Mouse (Mus musculus): ENCODE measurements around the gene Zfp787.
"Not testable (repeated sequence)": the region's sequence is repeated elsewhere in the genome, so short reads cannot be mapped to it uniquely, and the experiment has no call there.

The Zfp787 gene

DNA sequence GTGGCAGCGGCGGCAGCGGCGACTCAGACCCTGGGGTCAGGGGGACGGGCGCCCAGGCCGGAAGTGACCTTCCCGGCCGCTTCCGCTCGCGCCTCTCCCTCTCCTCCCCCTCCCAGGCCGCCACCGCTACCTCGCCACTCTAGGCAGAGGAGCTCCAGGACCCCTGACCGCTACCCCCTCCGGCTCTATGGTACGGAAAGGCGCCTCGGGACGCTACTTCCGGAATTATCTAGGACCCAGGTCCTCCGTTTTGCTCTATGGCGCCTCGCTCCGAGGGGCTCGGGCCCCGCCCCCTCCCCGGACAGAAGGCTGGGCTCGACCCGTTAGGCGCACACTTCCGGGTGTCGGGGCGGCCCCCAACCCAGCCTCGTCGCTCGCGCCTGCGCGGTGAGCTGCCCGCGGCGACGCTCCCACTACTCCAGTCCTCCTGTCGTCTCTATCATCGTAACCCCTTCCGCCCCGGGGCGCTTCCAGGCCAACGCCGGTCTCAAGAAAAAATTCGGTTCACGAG lies at the start of gene Zfp787:
Gene Zfp787 (minus strand): TSS at position 97 of the 511 bp plus-strand sequence.
- DNase-seq = peak; percentile 98

DNA sequence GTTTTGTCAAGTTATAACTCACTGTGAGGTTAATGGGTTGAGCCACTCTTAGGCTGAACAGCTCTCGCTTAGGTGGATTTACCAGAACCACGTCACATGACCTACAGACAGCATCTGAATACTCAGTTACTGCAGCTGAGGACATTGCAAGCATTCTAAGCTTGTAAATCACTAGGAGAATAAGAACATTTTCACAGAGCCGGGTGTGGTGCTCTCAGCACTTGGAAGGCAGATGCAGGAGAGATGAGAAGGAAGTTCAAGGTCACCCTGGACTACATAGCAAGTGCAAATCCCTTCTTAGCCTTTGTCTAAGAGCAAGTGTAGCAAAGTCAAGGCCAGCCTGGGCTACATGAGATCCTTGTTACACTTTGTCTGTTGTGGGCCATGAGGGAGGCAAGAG lies 48.4 kb upstream of the Zfp787 start:
- no peak for DNase-seq

DNA sequence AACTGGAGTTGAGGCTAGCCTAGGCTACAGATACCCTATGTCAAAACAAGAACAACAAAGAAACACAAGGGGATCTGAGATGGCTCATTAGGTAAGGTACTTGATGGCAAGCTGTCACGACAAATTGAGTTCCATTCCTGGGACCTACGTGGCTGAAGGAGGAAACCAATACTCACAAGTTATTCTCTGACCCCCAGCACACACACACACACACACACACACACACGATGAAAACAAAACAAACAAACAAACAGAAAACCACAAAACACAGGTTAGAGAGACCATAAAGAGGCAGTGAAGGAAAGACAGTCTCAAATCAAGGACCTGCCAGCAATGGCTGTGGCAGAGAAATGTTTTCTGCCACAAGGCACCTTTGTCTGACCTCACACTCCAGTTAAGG lies 41.0 kb upstream of the Zfp787 start, which contains the start of gene Galp:
Gene Galp (plus strand): TSS at position 301 of the 400 bp plus-strand sequence.
- DNase-seq = no peak

DNA sequence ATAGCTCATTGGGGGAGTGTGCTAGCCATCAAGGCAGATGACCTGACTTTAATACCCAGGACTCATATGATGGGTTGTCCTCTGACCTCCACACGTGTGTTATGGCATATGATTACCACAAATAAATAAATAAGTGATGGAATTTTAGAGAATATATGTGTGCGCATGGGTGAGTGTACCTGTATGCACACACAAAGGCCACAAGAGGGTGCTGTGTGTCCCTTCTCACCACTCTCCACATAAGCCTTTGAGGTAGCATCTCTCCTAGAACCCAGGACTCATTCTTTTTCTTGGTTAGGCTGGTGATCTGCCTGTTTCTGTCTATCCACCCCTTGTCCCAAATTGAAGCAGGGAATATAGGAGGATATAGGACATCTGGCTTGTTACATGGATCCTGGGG lies 40.0 kb upstream of the Zfp787 start:
- no peak for DNase-seq

DNA sequence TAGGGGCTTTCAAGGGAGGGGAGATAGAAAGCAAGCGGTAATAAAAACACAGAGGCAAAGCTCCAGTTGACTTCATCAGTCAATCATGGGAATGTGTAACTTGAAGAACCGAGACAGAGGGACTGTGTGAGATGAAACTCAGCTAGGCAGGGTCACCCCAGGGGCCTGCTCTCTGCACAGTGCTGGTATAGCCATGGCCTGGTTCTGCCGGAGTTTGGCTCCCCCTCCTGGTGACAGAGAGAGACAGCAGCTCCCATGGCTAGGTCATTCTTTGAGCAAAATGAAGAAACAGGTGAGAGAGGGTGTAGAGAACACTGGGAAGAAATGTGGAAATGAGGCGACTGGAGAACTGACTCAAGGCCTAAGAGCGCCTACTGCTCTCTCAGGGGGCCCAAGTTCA lies 38.3 kb upstream of the Zfp787 start:
- DNase-seq = peak; percentile 64

DNA sequence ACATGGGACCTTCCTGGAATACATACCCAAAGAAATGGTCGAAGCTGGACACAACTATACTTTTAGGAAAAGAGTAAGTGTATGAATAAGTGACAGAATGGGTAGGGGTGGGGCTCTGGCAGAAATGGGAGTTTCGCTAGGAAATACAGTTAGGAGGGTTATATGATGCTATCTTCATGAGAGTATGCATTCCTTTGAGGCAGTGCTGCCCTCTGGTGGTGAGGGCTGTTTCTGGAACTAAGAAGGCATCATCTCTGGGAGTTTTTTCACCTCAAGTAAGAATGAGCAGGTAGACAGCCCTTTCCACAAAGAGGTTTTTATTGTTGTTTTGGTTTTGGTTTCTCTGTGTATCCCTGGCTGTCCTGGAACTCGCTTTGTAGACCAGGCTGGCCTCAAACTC lies 35.6 kb upstream of the Zfp787 start:
- DNase-seq = peak; percentile 83

DNA sequence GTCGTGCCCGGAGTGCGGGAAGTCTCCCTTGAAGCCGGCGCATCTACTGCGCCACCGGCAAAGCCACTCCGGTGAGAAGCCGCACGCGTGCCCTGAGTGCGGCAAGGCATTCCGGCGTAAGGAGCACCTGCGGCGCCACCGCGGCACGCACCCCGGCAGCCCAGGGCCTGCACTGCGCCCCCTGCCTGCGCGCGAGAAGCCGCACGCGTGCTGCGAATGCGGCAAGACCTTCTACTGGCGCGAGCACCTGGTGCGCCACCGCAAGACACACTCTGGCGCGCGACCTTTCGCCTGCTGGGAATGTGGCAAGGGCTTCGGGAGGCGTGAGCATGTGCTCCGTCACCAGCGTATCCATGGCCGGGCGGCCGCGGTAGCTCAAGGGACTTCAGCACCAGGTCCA lies 33.7 kb upstream of the Zfp787 start:
- DNase-seq = no peak

DNA sequence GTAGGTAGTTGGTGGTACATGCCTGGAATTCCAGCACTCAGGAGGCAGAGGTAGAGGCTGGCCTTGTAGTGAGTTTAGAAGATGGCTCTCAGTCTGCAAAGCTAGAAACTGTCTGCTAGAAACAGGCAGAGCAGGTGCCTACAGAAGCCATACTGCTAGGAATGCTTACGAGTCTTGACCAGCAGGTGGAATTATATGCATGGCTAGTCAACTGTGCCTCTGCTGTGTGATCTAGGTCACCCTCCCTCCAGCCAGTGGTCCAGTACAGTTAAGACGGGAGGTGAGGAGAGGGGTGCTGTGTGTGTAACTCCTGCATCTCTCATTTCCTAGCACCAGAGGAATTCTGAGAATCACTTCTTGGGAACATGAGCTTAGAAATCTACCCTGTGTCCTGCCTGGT lies 31.0 kb upstream of the Zfp787 start:
- peak; percentile 26 for DNase-seq

DNA sequence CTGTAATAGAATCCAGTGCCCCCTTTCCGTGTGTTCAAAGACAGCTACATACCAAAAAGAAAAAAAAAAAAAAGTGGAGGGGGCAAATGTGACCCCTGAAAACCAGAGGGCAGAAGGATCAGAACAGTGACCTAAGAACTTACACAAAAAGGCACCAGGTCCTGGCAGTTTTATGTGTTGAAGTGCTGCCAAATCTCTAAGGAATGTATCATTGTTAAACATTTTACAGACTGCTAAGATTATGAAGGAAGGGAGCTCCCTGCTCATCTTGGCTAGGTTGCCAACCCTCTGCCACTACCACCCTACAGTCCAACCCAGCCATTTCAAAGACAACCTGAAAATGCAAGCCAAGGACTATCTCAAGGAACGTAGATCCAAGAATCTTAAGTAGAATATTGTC lies 30.4 kb upstream of the Zfp787 start:
- no peak for DNase-seq

DNA sequence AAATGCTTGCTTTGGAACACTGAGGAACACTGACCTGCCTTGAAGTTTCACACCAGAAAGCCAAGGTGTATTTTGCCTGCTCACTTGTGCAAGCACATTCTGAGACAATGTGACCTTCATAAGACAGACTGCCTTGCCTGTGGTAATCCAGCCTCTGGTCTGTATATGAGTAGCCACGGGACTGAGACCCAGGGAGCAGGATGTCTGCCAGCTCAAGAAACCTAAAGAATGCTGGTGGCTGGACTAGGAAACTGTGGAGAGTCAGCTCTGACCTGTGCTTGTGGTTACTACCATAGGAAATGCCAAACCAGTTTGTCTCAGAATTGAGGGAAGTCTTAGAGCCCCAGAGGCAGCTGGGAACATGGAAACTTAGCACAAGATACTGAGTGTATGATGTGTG lies 29.6 kb upstream of the Zfp787 start:
- no peak for DNase-seq

DNA sequence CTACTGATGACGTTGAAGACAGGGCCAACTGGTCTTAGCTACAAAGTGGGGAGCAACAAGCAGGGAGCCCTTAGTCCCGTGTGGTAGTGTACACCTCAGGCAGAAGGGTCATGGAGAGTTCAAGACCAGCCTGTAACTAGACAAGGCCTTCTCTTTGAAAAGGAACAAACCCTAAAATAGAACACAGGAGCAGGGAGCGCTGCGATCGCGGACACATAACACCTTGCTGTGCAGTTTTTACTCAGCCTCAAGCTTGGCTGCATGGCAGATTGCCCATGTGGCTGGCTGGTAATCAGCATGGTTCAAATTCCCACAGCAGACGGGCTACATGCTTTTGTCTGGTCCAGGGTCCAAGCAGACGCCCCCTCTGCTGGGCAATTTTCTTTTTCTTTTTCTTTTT lies 28.7 kb upstream of the Zfp787 start:
- peak; percentile 69 for DNase-seq

DNA sequence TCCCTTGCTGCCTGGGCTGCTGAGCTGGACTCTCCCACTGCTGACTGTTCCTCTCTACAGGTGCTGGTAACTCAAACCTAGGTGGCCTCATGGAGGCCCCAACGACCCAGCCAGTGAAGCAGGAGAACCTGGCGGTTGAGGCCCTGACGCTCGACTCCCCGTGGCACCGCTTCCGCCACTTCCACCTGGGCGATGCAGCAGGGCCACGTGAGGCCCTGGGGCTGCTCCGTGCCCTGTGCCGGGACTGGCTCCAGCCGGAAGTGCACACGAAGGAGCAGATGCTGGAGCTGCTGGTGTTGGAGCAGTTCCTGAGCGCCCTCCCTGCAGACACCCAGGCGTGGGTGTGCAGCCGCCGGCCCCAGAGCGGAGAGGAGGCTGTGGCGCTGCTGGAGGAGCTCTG lies 28.0 kb upstream of the Zfp787 start:
- DNase-seq = peak; percentile 30

DNA sequence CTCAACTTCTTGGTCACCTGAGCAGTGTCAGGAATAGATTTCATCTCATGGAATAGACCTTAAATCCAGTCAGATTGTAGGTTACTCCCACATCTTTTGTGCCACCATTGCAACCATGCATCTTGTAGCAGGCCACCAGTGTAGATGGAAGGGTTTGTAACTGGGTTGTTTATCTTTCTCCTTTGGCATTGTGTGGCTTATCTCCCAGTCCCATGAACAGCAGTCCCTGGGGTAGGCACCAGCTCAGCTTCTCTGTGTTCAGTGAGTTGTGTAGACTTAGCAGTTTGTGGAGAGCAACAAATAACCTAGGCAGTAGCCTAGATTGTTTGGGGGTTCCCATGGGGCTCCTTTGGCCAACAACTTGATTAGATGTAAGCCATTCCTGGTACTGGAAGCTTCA lies 27.1 kb upstream of the Zfp787 start:
- no peak for DNase-seq

DNA sequence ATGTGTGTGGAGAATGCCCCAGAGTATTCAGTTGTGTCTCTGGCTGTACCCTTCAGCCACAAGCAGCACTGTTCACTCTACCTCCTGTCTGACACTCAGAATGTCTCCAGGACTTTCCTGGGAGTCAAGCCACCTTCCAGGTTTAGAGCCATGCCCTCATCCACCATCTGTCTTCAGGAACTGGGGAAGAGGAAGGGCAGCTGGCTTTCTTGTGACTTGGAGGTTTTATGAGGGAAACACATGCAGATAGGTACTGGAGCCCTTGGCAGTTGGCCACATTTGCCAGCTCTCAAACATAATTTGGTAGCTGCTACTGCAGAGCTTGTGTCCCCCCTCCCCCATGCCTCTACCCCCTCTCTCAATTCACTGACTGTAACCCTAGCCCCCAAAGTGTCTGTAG lies 23.2 kb upstream of the Zfp787 start:
- DNase-seq = no peak

DNA sequence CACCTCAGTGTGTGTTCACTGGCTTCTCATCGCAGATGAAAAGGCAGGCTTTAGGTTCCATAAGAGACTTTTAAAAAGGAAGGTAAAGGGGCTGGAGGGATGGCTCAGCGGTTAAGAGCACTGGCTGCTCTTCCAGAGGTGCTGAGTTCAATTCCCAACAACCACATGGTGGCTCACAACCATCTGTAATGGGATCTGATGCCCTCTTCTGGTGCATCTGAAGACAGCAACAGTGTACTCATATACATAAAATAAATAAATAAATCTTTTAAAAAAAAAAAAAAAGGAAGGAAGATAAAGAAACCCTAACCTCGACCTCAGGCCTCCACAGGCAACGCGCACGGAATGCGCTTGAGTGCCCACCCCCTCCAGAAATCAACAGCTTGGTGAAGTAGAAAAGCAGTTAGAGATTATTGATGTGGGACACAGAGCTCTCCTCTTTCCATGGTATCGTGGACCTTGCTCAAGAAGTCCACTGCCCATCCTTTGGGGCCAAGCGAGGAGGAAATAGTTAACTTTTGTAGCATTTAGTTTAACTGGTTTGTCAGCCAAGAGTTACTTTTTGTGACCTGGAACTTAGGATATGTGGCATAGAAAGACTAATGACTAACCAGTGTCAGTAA lies 18.7 kb upstream of the Zfp787 start:
- DNase-seq = not testable (repeated sequence)

DNA sequence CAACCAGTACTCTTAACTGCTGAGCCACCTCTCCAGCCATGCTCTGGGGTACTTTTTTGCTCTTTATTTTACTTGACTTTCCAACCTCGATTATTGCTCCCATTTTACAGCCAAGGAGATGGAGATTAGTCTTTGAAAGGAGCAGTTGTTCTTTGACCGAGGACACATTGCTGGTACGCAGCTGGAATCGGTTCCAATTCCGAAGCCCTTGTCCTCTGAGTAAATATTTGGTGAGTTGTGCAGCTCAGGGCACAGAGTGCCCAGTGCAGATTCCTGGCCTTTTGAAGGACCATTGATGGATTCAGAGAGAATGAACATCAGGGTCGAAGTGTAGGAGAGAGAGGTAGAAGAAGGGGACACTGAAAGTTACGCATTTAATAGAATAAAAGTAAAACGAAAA lies 18.1 kb upstream of the Zfp787 start:
- no peak for DNase-seq

DNA sequence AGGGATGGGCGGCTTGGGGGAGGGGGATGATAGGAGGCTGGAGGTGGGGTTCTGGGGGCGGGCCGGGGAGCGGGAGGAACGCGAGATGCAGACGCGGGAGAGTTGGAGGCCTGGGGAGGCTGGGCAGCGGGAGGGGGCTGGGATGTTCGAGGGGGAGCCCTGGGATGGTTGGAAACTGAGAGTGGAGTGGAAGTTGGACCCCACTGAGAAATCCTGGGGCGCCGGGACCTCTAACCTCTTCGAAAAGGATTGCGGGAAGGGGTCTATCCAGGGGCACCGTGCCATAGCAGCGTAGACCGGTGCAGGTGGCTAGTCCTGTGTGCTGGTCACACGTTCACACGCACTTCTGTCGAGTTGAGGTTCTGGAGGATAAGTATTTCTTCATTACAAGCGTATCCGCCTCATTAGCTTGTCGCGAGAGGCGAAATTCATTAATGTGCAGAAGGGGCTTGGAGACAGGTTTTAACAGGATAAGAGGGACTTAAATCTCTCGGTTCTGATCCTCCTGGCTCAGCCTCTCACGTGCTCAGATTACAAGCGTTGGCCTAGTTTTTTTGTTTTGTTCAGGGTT lies 17.0 kb upstream of the Zfp787 start:
- no peak for DNase-seq

DNA sequence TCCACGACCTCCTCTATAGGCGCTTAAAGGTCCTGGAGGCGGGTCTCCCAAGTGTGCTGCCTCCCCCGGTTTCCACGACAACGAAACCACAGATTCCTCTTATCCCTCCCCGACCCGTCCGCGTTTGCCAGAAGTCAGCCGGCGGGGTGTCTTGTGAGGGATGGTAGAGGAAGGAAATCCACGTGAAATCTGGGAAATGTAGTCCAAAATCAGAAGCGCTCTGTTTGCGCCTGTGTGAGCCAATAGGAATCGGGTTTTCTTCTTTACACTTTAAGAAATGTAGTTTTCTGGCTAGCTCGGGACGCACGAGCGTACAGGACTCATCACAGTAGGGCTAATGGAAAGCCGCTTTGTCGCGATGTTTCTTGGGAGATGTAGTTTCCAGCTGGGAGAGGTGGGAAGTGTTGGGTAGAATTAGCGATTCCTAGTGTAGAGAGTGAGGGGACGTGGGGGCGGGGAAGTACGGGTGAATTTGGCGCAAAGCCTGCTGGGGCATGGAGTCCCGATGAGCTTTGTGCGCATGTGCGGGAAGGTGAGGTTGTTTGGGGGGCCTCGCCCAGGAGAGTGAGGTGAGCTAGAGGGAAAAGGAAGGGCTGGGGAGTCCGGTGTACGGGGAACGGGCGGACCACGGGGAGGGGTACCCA lies 16.3 kb upstream of the Zfp787 start, which contains the start of gene Zfp444:
Gene Zfp444 (plus strand): TSS at position 221 of the 644 bp plus-strand sequence.
- peak; percentile 99 for DNase-seq

DNA sequence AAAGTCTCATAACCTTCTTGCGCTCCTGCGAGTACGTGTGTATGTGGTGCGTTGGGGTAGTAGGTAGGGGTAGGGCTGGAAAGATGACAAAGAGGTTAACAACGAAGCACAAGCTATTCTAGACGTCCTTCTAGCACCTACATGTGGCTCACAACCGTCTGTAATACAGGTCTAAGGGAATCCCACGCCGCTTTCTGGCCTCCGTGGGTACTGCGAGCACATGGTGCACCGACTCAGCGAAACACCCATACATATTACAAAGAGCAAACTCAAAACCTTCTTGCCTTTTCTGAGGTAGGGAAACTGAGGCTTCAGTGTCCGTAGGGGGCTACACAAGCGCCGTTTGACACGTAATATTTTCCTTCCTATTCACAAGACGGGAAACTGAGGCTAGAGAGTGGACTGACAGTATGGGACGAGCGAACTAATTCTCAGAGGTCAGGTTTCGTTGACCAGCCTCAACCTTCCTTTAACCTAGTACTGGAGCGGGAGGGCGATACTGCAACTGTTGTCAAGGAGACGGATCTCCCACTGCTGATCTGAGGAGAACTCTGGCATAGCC lies 15.7 kb upstream of the Zfp787 start:
- DNase-seq = peak; percentile 82

DNA sequence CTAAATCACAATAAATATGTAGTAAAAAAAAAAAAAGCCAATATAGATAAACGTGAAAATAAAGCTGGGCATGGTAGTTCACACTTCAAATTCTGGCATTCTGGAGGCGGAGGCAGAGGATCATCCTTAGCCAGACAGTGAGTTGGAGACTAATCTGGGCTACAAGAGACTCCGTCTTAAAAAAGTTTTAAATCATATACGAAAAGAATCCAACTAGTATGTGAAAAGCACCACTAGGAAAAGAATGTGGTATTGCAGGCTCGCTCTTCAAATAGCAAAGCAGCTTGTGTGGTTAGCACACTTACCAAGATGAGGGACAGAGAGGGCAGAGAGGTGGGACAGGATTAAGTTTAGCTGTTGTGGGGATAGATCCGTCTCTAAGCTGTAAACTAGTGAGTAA lies 15.1 kb upstream of the Zfp787 start:
- no peak for DNase-seq

DNA sequence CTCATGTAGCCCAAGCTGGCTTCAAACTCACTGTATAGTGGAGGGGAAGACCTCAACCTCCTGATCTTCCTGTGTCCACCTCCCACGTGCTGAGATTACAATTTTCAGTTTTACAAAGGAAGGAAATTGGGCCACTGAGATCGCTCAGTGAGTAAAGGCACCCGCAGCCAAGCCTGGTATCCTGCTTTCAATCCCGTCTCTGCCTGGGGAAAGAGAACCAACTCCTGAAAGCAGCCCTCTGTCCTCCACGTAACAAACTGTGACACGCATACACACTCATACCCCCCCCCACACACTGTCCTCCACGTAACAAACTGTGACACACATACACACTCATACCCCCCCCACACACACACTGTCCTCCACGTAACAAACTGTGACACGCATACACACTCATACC lies 14.6 kb upstream of the Zfp787 start:
- DNase-seq = no peak

DNA sequence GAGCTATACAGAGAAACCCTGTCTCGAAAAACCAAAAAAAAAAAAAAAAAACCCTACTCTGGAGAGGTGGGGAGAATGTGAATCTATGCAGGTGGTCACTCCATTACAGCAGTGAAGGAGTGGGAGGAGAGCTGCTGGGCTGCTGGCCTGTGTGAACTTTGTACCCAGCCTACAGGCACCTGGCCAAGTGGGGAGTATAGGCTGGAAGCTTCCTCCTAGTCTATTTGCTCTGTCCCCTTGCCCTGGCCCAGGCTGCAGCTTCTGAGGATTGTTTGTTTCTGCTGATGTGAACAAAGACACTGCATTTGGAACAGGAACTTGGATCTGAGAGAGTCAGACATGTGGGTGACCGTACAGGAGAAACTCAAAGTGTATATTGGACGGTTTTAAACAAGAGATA lies 13.6 kb upstream of the Zfp787 start:
- DNase-seq = peak; percentile 87

DNA sequence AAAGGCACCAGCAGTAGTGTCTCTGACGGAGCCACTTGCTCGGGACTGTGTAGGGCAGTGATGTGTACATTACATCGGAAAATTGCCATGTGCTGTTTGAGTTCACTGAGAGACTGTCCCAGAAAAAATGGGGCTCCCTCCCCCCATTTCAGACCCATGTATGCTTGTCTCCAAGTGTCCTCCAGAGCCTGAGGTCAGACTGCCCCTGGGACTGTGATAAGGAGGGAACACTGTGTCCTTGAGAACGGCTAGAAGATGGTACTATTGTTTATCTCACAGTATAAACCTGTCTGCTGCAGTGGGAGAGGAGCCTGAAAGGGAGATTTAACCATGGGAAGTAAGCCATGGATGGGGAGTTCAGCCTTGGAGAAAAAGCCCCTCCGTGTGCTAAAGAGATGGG lies 8.9 kb upstream of the Zfp787 start:
- DNase-seq = no peak

DNA sequence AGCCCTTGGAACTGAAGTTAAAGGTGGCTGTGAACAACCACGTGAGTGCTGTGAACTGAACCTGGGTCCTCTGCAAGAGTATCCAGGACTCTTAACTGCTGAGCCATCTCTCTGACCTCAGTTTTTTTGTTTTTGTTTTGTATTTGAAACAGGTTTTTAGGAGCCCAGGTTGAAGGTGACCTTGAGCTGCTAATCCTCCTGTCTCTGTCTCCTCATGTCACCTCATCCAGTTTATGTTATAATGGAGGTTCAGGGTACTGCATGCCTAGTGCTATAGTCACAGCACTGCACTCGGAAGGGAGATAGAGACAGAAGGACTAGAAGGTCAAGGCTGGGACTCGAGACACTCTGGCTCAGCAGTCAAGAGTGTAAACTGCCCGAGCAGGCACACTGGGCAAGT lies 6.4 kb upstream of the Zfp787 start:
- no peak for DNase-seq
